Mouse (Mus musculus) embryonic fibroblast, embryonic 13.5 days (primary cell): ENCODE measurements around the gene Rtn4ip1.

Experiments used
- CTCF ChIP-seq: IDR thresholded peaks from 2 replicates; pipeline ENCODE4 v1.5.1; 2011; ENCODE audit warnings: mild to moderate bottlenecking, control low read depth, low read length, moderate library complexity, borderline replicate concordance; ENCODE audit not compliant: insufficient read depth
- POLR2A ChIP-seq: IDR thresholded peaks from 2 replicates; pipeline ENCODE4 v1.6.1; 2011; ENCODE audit warnings: low read depth, mild to moderate bottlenecking, control low read depth, low read length, moderate library complexity

DNA sequence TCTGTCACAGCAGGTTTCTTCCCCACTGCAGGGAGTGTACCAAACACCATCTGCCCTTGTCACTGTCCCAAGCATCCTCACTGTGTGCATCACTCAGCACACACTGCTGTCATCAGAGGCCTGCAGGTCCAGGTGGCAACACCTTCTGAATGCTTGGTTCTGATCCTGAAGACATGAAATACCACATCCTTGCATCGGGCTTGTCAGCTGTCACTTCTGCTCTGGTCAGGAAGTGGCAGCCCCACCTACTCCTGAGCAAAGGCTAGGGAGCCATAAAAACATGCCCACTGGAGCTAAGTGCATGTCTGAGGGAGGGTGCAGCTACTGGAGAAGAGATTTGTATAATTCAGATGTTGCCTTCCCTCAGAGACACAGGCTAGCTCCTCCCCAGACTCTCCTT lies 78.5 kb downstream of the Rtn4ip1 start:
- no peak for TF ChIP-seq POLR2A
- TF ChIP-seq CTCF = no peak
